Mouse (Mus musculus): ENCODE data around the gene Fbxo39.

- no peak for TF ChIP-seq TCF12 (IDR thresholded peaks at IDR 0.05; ENCODE audit: insufficient read depth, poor library complexity, severe bottlenecking)
- no peak for TF ChIP-seq CEBPB (IDR thresholded peaks at IDR 0.05; ENCODE audit: insufficient read depth, poor library complexity, severe bottlenecking)
- TF ChIP-seq POLR2A (IDR thresholded peaks at IDR 0.05; ENCODE audit: insufficient read length, low read depth): no peak
- TF ChIP-seq MYOD1 (IDR thresholded peaks at IDR 0.05; ENCODE audit: control insufficient read depth in 1 of 3, insufficient read length in 2 of 3, low read depth in 2 of 3): no peak
- TF ChIP-seq TCF3 (IDR thresholded peaks at IDR 0.05; ENCODE audit: insufficient read length, low read depth): no peak
- no peak for TF ChIP-seq POLR2AphosphoS2 (IDR thresholded peaks at IDR 0.05; ENCODE audit: insufficient read length, low read depth)
- TF ChIP-seq E2F4 (IDR thresholded peaks at IDR 0.05; ENCODE audit: insufficient read depth): no peak
- TF ChIP-seq REST (IDR thresholded peaks at IDR 0.05; ENCODE audit: insufficient read depth, insufficient read length): no peak
These were observed 50.3 kb downstream of the Fbxo39 start for GRCm38 (mm10) chr11:72364526-72364925.

Measured in myocyte (in vitro differentiated cells).